Mouse (Mus musculus): ENCODE results near the gene Supt5.

DNA sequence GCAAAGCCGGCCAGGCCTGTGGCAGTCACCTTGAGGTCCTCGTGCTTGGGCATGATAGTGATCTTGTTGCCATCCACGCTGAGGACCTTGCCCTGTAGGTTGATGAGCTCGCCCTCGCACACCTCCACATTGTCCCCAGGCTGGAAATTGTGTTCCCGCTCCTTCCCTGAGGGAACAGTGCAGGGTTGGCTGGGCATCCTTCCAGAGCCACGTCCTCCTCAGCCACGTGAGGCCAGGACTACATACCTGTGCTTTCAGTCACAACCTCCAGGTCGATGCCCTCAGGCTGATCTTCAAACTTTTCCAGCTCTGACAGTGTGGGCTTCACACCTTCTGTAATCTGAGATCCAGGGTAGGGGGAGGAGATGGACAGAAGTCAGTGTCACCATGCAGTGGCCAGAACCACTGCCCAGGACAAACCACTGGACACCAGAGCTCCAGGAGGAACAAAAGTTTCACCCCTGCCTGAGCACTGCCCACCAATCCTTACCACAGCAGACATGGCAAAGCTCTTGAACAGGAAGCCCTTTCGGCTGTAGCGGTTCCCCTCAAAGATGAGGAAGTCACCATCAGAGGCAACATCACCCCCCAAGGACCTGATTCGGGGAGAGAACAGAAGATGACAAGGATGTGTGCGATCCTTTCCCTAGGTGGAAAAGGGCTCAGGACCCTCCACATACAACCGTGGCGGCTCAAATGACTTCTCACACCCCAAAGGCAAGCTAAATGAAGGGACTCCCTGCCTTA, 16.4 kb downstream of the Supt5 start:
- TF ChIP-seq CTCF (conservative IDR thresholded peaks at IDR 0.05; ENCODE audit: insufficient read depth, insufficient read length, low read depth, low read length): no peak
- no peak for TF ChIP-seq POLR2A (IDR thresholded peaks at IDR 0.05; ENCODE audit: low read depth, low read length)

All from kidney, adult 2 months (tissue).